Mouse (Mus musculus) hindlimb bud, embryonic 11.5 days (tissue): Measurements from ENCODE around the gene Hes5.

Experiments
- DNase-seq: peaks from one replicate; pipeline ENCODE4 v3.0.0-alpha.2; 2012; ENCODE audit warnings: low read depth, low spot score; ENCODE audit errors: extremely low spot score

The Hes5 gene

GRCm38 (mm10) chr4:154941831-154942230 is 18.9 kb upstream of the Hes5 start:
- DNase-seq: no peak

DNA sequence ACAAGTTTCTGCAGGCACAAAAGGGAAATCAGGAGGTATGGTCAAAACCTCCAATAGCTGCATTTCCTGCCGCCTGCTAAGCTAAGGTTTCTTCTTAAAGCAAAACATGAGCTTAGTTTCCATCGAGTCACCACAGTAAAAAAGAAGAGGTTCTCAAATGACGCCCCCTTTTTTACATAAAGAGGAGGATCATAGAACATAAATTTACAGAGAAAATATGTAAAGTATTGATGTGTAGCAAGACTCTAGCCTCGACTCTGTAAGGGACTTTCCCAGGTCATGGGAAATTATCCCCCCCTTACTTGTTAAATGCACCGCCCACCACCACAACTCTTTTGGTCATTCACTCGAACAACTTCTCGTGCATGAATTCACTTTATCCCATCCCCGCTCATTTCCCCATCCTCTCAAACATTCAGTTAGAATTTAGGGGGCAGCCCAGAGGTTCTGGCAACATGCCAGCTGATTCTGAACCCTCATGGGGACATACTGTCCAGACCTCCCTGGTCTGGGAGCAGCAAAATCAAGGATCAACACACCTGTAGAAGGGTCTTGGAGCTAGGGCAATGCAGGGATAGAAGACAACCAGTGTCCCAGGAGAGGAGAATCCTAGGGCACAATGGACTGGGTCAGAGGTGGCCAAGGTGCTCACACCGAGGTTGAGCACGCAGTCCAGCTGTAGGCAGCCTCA is 17.9 kb upstream of the Hes5 start:
- no peak for DNase-seq

DNA sequence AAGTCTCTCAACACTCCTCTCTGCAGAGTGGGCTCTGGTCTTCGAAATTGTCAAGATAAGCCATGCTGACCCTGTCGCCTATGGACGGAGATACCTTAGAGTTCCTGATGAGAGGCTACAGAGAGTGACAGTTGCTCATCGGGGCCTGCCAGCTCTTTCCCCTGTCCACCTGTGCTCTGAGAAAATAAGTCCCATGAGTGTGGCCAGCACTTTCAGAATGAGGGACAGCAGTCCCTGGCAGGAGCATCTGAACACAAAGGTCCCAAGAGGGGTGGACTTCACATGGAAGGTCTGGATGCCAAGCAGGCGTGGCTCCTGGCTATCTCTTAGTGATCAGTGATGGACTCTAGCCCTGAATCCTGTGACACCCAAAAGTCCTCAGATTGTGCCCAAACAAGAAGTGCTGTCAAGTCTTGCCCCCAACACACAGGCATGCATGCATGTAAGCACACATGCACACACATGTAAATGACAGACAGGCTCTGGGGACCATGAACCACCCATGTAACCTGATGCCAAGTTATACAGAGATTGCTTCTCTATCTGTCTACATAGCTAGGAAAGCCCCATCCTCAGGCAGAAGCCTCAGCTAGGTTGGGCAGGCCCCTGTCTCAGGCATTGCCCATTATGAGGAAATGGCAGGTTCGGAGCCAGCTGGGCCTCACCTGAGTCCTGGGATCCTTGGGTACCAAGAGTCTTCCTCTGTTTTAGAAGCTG is 17.2 kb upstream of the Hes5 start:
- DNase-seq: no peak

DNA sequence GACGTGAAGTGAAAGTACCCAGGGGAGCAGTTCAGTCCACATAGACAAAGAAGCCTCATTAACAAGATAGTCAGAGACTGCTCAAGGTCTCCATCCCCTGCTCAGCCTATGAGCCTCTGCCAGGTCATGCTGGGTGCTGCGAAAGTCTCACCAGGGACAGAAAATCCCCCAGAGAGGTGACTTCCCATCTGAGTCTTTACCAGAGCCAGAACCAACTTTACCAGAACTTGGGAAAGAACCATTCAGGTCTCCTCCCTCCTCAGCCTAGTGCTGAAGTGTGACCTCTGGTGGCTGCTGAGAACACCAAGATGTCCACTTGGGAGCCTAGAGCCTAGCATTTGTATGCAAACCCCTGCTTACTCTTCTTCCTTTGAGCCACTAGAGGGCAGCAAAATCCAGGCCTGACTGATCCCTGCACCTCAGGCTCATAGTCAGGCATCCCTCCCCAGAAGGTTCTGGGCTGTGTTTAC is 16.6 kb upstream of the Hes5 start:
- DNase-seq: peak; percentile 92

GRCm38 (mm10) chr4:154946319-154946718 is 14.4 kb upstream of the Hes5 start:
- DNase-seq: no peak

GRCm38 (mm10) chr4:154948066-154948939 is 12.4 kb upstream of the Hes5 start:
- DNase-seq: no peak

DNA sequence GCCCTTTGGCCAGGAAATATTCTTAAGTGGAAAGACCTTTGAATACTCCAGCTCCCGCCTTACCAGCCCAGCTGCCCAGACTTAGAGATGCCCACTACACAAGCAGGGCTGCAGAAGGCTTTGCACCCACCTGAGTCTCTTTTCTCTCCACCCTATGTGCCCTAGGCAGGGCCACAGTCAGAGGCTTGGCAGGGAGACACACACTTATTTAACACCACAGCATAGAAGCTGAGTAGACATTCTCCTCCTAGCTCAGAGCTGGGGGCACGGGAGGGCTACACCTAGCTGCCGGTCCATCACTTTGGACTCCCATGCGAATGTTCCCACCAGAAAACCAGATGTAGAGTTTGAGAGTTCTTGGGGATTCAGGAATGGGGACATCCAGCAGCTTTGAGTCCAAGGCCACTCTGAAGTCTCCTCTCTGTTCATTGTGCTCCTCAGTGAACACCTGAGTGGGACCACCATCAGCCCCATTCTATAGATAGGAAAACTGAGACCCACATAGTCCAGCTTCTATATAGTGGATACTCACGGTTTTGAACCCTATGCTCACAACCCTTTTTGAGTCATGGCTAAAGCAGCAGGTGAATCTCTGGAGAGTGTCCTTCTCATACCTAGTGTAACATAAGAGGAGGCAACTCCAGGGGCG is 11.7 kb upstream of the Hes5 start:
- DNase-seq: no peak

- no peak for DNase-seq
These were observed 11.1 kb upstream of the Hes5 start for GRCm38 (mm10) chr4:154949589-154949982.

GRCm38 (mm10) chr4:154952461-154953241 is 8.1 kb upstream of the Hes5 start:
- no peak for DNase-seq

DNA sequence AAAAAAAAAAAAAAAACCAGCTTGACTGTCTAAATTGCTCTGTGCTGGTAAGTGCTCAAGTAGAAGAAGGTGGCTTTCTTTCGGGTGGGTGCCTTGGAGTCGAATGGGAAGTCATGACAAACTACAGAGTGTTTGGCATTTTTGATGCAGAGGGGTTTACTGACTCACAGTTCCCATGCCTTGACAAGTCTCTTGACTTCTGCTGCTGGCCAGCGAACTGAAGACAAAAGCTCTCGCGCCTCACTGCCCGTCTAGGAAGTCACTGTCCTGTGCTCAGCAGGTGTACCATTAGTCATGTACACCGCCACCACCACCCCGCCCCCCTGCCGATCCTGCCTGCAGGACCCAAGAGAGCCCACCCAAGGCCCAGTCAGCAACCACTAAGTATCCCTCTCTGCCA is 4.1 kb upstream of the Hes5 start:
- no peak for DNase-seq

- DNase-seq: no peak
These were observed 3.3 kb upstream of the Hes5 start for GRCm38 (mm10) chr4:154957289-154957993.

DNA sequence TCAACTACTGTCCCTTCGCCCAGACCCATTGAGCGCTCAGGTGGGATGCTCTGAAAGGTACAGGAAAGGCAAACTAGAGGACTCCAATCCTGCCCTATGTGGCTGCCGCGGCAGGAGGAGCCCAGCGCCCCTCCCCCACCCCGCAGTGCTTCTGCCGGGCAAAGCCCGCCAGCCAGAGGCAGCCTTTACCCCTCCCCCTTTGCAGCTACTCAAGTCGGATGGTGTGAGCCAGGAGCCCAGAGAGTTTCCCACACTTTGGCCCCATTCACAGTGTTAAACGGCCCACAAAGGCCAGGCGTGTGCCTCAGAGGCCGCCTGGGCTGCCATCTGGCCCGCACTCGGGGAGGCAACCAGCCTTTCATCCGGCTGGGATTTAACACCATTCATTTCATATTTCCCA is 2.6 kb upstream of the Hes5 start:
- no peak for DNase-seq

DNA sequence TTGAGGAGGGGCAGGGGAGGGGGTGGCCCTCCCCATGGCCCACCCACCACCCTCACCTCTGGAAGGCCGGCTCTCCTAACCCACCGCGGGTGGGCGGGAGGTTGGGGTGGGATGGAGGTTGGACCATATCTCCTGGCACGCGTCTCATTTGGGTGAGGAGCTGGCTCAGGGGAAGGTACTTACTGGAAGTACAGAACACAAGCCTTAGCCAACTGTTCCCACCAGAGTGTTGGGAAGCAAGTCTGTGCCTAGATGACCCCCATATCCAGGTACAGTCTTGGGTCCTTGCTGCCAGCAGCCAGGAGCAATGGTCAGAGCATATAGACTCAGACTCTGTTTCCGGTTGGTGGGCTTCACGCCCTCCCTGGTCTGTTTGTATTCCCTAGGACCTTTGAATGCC is 2.1 kb upstream of the Hes5 start:
- no peak for DNase-seq

GRCm38 (mm10) chr4:154960021-154960689 is 568 bp upstream of the Hes5 start:
- no peak for DNase-seq

- no peak for DNase-seq
These were observed 559 bp downstream of the Hes5 start for GRCm38 (mm10) chr4:154961226-154961738.

DNA sequence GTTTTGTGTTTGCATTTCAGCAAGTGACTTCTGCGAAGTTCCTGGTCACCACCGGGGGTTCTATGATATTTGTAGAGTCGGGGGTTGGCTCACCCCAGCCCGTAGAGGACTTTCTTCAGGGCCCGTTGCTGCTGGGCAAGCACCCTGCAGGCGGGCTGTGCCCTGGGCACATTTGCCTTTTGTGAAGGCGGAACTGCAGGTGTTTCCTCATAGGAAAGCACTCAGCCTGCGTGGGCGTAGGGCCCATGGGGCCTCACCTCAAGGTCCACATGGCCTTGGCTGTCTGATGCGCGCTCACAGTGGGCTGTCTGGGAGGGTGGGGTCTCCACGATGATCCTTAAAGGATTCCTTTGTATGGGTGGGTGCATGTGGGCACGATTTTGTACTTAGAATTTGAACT is 1.2 kb downstream of the Hes5 start:
- DNase-seq: no peak

- DNase-seq: no peak
These were observed 2.0 kb downstream of the Hes5 start for GRCm38 (mm10) chr4:154962683-154963082.

- DNase-seq: no peak
These were observed 2.6 kb downstream of the Hes5 start for GRCm38 (mm10) chr4:154963190-154963836.
